Mouse (Mus musculus) G1E (cell line): Measurements from ENCODE around the gene Shisa9.

Experiments used
- CTCF ChIP-seq: IDR thresholded peaks from 2 replicates; pipeline ENCODE4 v1.5.1; 2012; ENCODE audit warnings: low read depth, low read length, inconsistent platforms, mixed read lengths
- GATA1 ChIP-seq: IDR thresholded peaks from 2 replicates; pipeline ENCODE4 v1.6.1; 2012; ENCODE audit warnings: borderline replicate concordance, low read length, inconsistent platforms, mixed read lengths
- POLR2AphosphoS5 ChIP-seq: IDR thresholded peaks from 2 replicates; pipeline ENCODE4 v1.6.1; 2012; ENCODE audit warnings: low read depth, low read length, inconsistent platforms; ENCODE audit not compliant: insufficient replicate concordance
- TAL1 ChIP-seq: conservative IDR thresholded peaks from 2 replicates; pipeline ENCODE4 v1.6.1; 2012; ENCODE audit warnings: low read depth, low read length, inconsistent platforms, mixed read lengths

- TF ChIP-seq CTCF: no peak
- TF ChIP-seq TAL1: no peak
- no peak for TF ChIP-seq GATA1
- no peak for TF ChIP-seq POLR2AphosphoS5
Observed at GRCm38 (mm10) chr16:11984271-11984791, 418 bp downstream of the Shisa9 start.
